In genomic region chr4:21957570-21958321, GRCm38 (mm10) we compare ENCODE assay signal across 8 mouse cellular contexts. TPM values are rescaled to one million over a fixed set of nuclear protein-coding genes. Genes with fewer than 3 reads are reported as not detected.
DNase-seq lines count a peak whose midpoint lies in the region; ATAC-seq lines count a peak whose summit lies in the region.

No protein-coding gene starts in this region.

- H3K27ac ChIP-seq in neural tube, embryonic 15.5 days (replicated peaks), result no peak overlapping the region
- no peak overlapping the region for H3K27ac ChIP-seq in embryonic facial prominence, embryonic 11.5 days (replicated peaks; ENCODE audit: low read depth, low read length)
- no peak overlapping the region for H3K27ac ChIP-seq in hindbrain, embryonic 11.5 days (ENCODE audit: low read depth, low read length)

- no peak overlapping the region for H3K9ac ChIP-seq in neural tube, embryonic 15.5 days (replicated peaks)
- H3K9ac ChIP-seq in embryonic facial prominence, embryonic 11.5 days (replicated peaks; ENCODE audit: low read length), result no peak overlapping the region
- H3K9ac ChIP-seq in hindbrain, embryonic 11.5 days (ENCODE audit: low read depth, low read length), result no peak overlapping the region

- no peaks in the 10 kb centered on the region for H3K4me1 ChIP-seq in neural tube, embryonic 15.5 days
- no peaks in the 10 kb centered on the region for H3K4me1 ChIP-seq in embryonic facial prominence, embryonic 11.5 days (ENCODE audit: control insufficient read depth, insufficient read depth, low read length)
- H3K4me1 ChIP-seq in hindbrain, embryonic 11.5 days (replicated peaks; ENCODE audit: control insufficient read depth, insufficient read depth, low read length), result no peaks in the 10 kb centered on the region

- no peaks in the 10 kb centered on the region for H3K27me3 ChIP-seq in neural tube, embryonic 15.5 days (replicated peaks)
- H3K27me3 ChIP-seq in embryonic facial prominence, embryonic 11.5 days (ENCODE audit: control insufficient read depth, insufficient read depth, low read length), result no peaks in the 10 kb centered on the region
- H3K27me3 ChIP-seq in hindbrain, embryonic 11.5 days (ENCODE audit: control insufficient read depth, insufficient read depth, low read length), result no peaks in the 10 kb centered on the region

- WGBS in neural tube, embryonic 15.5 days, result 60% methylated on average over 7 of the region's 7 CpGs
- 60% methylated on average over 7 of the region's 7 CpGs for WGBS in embryonic facial prominence, embryonic 11.5 days
- 61% methylated on average over 7 of the region's 7 CpGs for WGBS in hindbrain, embryonic 11.5 days

- H3K4me3 ChIP-seq in neural tube, embryonic 15.5 days (replicated peaks), result no peak overlapping the region
- no peak overlapping the region for H3K4me3 ChIP-seq in embryonic facial prominence, embryonic 11.5 days (ENCODE audit: low read depth, low read length)
- no peak overlapping the region for H3K4me3 ChIP-seq in hindbrain, embryonic 11.5 days (ENCODE audit: low read depth, low read length)

- no peak overlapping the region for H3K4me2 ChIP-seq in neural tube, embryonic 15.5 days
- no peak overlapping the region for H3K4me2 ChIP-seq in embryonic facial prominence, embryonic 11.5 days (ENCODE audit: low read depth, low read length)
- no peak overlapping the region for H3K4me2 ChIP-seq in hindbrain, embryonic 11.5 days (replicated peaks; ENCODE audit: low read depth, low read length)

- H3K36me3 ChIP-seq in neural tube, embryonic 15.5 days, result peaks cover 39% of the 10 kb centered on the region
- H3K36me3 ChIP-seq in embryonic facial prominence, embryonic 11.5 days (replicated peaks; ENCODE audit: control insufficient read depth, insufficient read depth, low read depth, low read length), result no peaks in the 10 kb centered on the region; the same call in 1 of the 2 replicates
- H3K36me3 ChIP-seq in hindbrain, embryonic 11.5 days (ENCODE audit: control insufficient read depth, insufficient read depth, low read length), result no peaks in the 10 kb centered on the region

- H3K9me3 ChIP-seq in neural tube, embryonic 15.5 days (replicated peaks), result no peaks in the 10 kb centered on the region
- no peaks in the 10 kb centered on the region for H3K9me3 ChIP-seq in embryonic facial prominence, embryonic 11.5 days (replicated peaks; ENCODE audit: control insufficient read depth, low read length)
- H3K9me3 ChIP-seq in hindbrain, embryonic 11.5 days (ENCODE audit: control insufficient read depth, low read length), result no peaks in the 10 kb centered on the region

- DNase-seq in neural tube, embryonic 10.5 days (ENCODE audit: extremely low spot score, low spot score), result peak; percentile 43
- DNase-seq in adrenal gland, postnatal 14 days, result peak; percentile 77
- peak; percentile 68 for DNase-seq in embryonic facial prominence, embryonic 11.5 days (ENCODE audit: low spot score)
- DNase-seq in hindbrain, embryonic 11.5 days (ENCODE audit: low spot score), result peak; percentile 67
- peak; percentile 27 to 57 for DNase-seq in layer of hippocampus, postnatal 25 days (ENCODE audit: extremely low spot score in 1 of 2, low spot score in 1 of 2)
- peak; percentile 3 for DNase-seq in naive thymus-derived CD4-positive, alpha-beta T cell, adult 2 months (ENCODE audit: low read depth)
- DNase-seq in urinary bladder, postnatal 4 days (ENCODE audit: low spot score in 2 of 2), result peak; percentile 39 to 75

- ATAC-seq in neural tube, embryonic 15.5 days (ENCODE audit: low FRiP score), result no peak
- ATAC-seq in embryonic facial prominence, embryonic 11.5 days (replicated peaks; ENCODE audit: insufficient number of reproducible peaks, low FRiP score, low TSS enrichment, low read depth), result no peak
- peak; percentile 77 for ATAC-seq in hindbrain, embryonic 11.5 days (ENCODE audit: low FRiP score)

RNA-seq across cellular contexts. Expression of gene Faxc, which starts 26.6 kb away (rescaled TPM):
- polyA plus RNA-seq in neural tube, embryonic 15.5 days (2015; fragmentation: Nextera tagmentation; extraction: Ambion mirVana), result 12.2 and 14.1 TPM in 2 replicates
- total RNA-seq in adrenal gland, postnatal 14 days (2021), result 5.2 TPM in 2 replicates
- 15.3 and 15.7 TPM in 2 replicates for polyA plus RNA-seq in embryonic facial prominence, embryonic 11.5 days (2014; fragmentation: Nextera tagmentation; extraction: Ambion mirVana)
- polyA plus RNA-seq in hindbrain, embryonic 11.5 days (2014; fragmentation: Nextera tagmentation; extraction: Ambion mirVana), result 19.0 and 24.8 TPM in 2 replicates
- total RNA-seq in layer of hippocampus, postnatal 25 days (2021), result 10 to 100 TPM; 50.3 to 57.0 TPM

Comparison
In these comparisons a context has a peak if more than half of its experiments do, and no peak if none do; other contexts are left out.
1. DNase-seq: peak in every context shown above with its lines; median percentile 77 in adrenal gland, postnatal 14 days; 68 in embryonic facial prominence, embryonic 11.5 days; 67 in hindbrain, embryonic 11.5 days; 57 in urinary bladder, postnatal 4 days; 43 in neural tube, embryonic 10.5 days; 42 in layer of hippocampus, postnatal 25 days; 3 in naive thymus-derived CD4-positive, alpha-beta T cell, adult 2 months.